Mouse (Mus musculus) right cerebral cortex, adult 2 months (tissue): ENCODE results near the gene Por.

Source experiments
- DNase-seq, 2 experiments: peaks; one replicate each; pipeline ENCODE4 v3.0.0; 2021 to 2022; ENCODE audit warnings: low spot score in 2 of 2

Por gene

GRCm38 (mm10) chr5:135772519-135772918, 102.7 kb downstream of the Por start:
- no peak for DNase-seq

GRCm38 (mm10) chr5:135776546-135776945, 106.7 kb downstream of the Por start:
- DNase-seq = no peak

GRCm38 (mm10) chr5:135777796-135778470, 108.1 kb downstream of the Por start, which contains the start of gene Styxl1:
Styxl1 (minus strand) TSS chr5:135778385.
- DNase-seq = peak; percentile 34 to 50

- DNase-seq = peak; percentile 99 to 100
Measured at GRCm38 (mm10) chr5:135778471-135779445, 108.9 kb downstream of the Por start, which contains the start of gene Mdh2. Mdh2 (plus strand) TSS chr5:135778480.

- DNase-seq = no peak
Measured at GRCm38 (mm10) chr5:135780331-135780730, 110.5 kb downstream of the Por start.

GRCm38 (mm10) chr5:135782901-135783300, 113.1 kb downstream of the Por start:
- DNase-seq = no peak
